Mouse (Mus musculus): ENCODE data around the gene Etv4. TPM values are rescaled to one million over a fixed set of nuclear protein-coding genes. Genes with fewer than 3 reads are reported as not detected.

Etv4 gene
- 5.9 and 7.5 TPM in 2 replicates for polyA plus RNA-seq (2015; fragmentation: Nextera tagmentation; extraction: Ambion mirVana)

- Histone ChIP-seq H3K4me3 (peak within 1 kb of the TSS; percentile 44), H3K9me3 (no peaks in the 10 kb centered on the region), H3K36me3 (replicated peaks) (no peaks in the 10 kb centered on the region), H3K4me1 (peaks cover 19% of the 10 kb centered on the region), H3K27ac (no peak within 1 kb of the TSS), H3K4me2 (peak within 1 kb of the TSS; percentile 89), H3K9ac (peak within 1 kb of the TSS; percentile 45), H3K27me3 (replicated peaks) (peaks cover 62% of the 10 kb centered on the region)
- peak; percentile 96 for ATAC-seq (replicated peaks)
- WGBS = 1% methylated on average over 33 of the region's 35 CpGs
Observed at GRCm38 (mm10) chr11:101785143-101785851, at the start of gene Etv4. Gene Etv4, minus strand, starts transcription at chr11:101785371.

- no peaks in the 10 kb centered on the region for H3K27me3 ChIP-seq (replicated peaks)
- peaks cover 11% of the 10 kb centered on the region for H3K4me1 ChIP-seq
- H3K4me2 ChIP-seq = no peak overlapping the region
- no peaks in the 10 kb centered on the region for H3K36me3 ChIP-seq (replicated peaks)
- H3K9ac ChIP-seq = no peak overlapping the region
- no peaks in the 10 kb centered on the region for H3K9me3 ChIP-seq
- WGBS = 43% methylated on average over 7 of the region's 7 CpGs
- H3K27ac ChIP-seq = no peak overlapping the region
- no peak overlapping the region for H3K4me3 ChIP-seq
- ATAC-seq (replicated peaks) = no peak
Observed at GRCm38 (mm10) chr11:101832001-101832400, 46.8 kb upstream of the Etv4 start.

- H3K4me2 ChIP-seq = no peak overlapping the region
- no peaks in the 10 kb centered on the region for H3K9me3 ChIP-seq
- 75% methylated on average over 8 of the region's 8 CpGs for WGBS
- ATAC-seq (replicated peaks) = no peak
- H3K27me3 ChIP-seq (replicated peaks) = no peaks in the 10 kb centered on the region
- H3K9ac ChIP-seq = no peak overlapping the region
- H3K4me3 ChIP-seq = no peak overlapping the region
- no peak overlapping the region for H3K27ac ChIP-seq
- H3K36me3 ChIP-seq (replicated peaks) = no peaks in the 10 kb centered on the region
- peaks cover 11% of the 10 kb centered on the region for H3K4me1 ChIP-seq
Observed at GRCm38 (mm10) chr11:101830616-101831015, 45.4 kb upstream of the Etv4 start.

- no peak overlapping the region for H3K9ac ChIP-seq
- peaks cover 11% of the 10 kb centered on the region for H3K4me1 ChIP-seq
- no peak for ATAC-seq (replicated peaks)
- H3K4me3 ChIP-seq = no peak overlapping the region
- 25% methylated on average over 10 of the region's 10 CpGs for WGBS
- H3K4me2 ChIP-seq = no peak overlapping the region
- no peaks in the 10 kb centered on the region for H3K9me3 ChIP-seq
- H3K36me3 ChIP-seq (replicated peaks) = no peaks in the 10 kb centered on the region
- no peak overlapping the region for H3K27ac ChIP-seq
- no peaks in the 10 kb centered on the region for H3K27me3 ChIP-seq (replicated peaks)
Observed at GRCm38 (mm10) chr11:101830112-101830511, 44.9 kb upstream of the Etv4 start.

GRCm38 (mm10) chr11:101828718-101829117, 43.5 kb upstream of the Etv4 start:
- ATAC-seq (replicated peaks) = no peak
- H3K36me3 ChIP-seq (replicated peaks) = no peaks in the 10 kb centered on the region
- peaks cover 11% of the 10 kb centered on the region for H3K4me1 ChIP-seq
- H3K4me3 ChIP-seq = no peak overlapping the region
- H3K4me2 ChIP-seq = no peak overlapping the region
- no peaks in the 10 kb centered on the region for H3K27me3 ChIP-seq (replicated peaks)
- no peak overlapping the region for H3K9ac ChIP-seq
- WGBS = 92% methylated on average over 4 of the region's 4 CpGs
- H3K9me3 ChIP-seq = no peaks in the 10 kb centered on the region
- H3K27ac ChIP-seq = no peak overlapping the region

GRCm38 (mm10) chr11:101823210-101823609, 38.0 kb upstream of the Etv4 start:
- Histone ChIP-seq H3K27me3 (replicated peaks) (no peaks in the 10 kb centered on the region), H3K36me3 (replicated peaks) (no peaks in the 10 kb centered on the region), H3K9me3 (no peaks in the 10 kb centered on the region), H3K4me3 (no peak overlapping the region), H3K9ac (no peak overlapping the region), H3K27ac (no peak overlapping the region), H3K4me2 (no peak overlapping the region), H3K4me1 (no peaks in the 10 kb centered on the region)
- WGBS = 69% methylated on average over 3 of the region's 3 CpGs
- no peak for ATAC-seq (replicated peaks)

GRCm38 (mm10) chr11:101820899-101821298, 35.7 kb upstream of the Etv4 start:
- no peak overlapping the region for H3K9ac ChIP-seq
- ATAC-seq (replicated peaks) = no peak
- H3K9me3 ChIP-seq = no peaks in the 10 kb centered on the region
- H3K4me3 ChIP-seq = no peak overlapping the region
- no peaks in the 10 kb centered on the region for H3K27me3 ChIP-seq (replicated peaks)
- WGBS = 44% methylated on average over 11 of the region's 11 CpGs
- H3K27ac ChIP-seq = no peak overlapping the region
- no peaks in the 10 kb centered on the region for H3K36me3 ChIP-seq (replicated peaks)
- H3K4me2 ChIP-seq = no peak overlapping the region
- H3K4me1 ChIP-seq = no peaks in the 10 kb centered on the region

- Histone ChIP-seq H3K4me3 (no peak overlapping the region), H3K9me3 (no peaks in the 10 kb centered on the region), H3K27ac (no peak overlapping the region), H3K27me3 (replicated peaks) (0 out of 2 replicates have a peak, but pooled peaks cover 2% of the 10 kb centered on the region), H3K4me2 (no peak overlapping the region), H3K9ac (no peak overlapping the region), H3K4me1 (peaks cover 9% of the 10 kb centered on the region), H3K36me3 (replicated peaks) (no peaks in the 10 kb centered on the region)
- ATAC-seq (replicated peaks) = no peak
Observed at GRCm38 (mm10) chr11:101819853-101820252, 34.7 kb upstream of the Etv4 start.

GRCm38 (mm10) chr11:101815103-101816085, 30.2 kb upstream of the Etv4 start:
- Histone ChIP-seq H3K4me3 (no peak overlapping the region), H3K4me1 (peaks cover 15% of the 10 kb centered on the region), H3K27ac (no peak overlapping the region), H3K4me2 (peak overlapping the region; percentile 43; the same call in 1 of the 2 replicates), H3K36me3 (replicated peaks) (no peaks in the 10 kb centered on the region), H3K9me3 (no peaks in the 10 kb centered on the region), H3K27me3 (replicated peaks) (peaks cover 10% of the 10 kb centered on the region), H3K9ac (no peak overlapping the region)
- no peak for ATAC-seq (replicated peaks)
- 21% methylated on average over 22 of the region's 22 CpGs for WGBS

- H3K4me3 ChIP-seq = peak overlapping the region; percentile 18
- ATAC-seq (replicated peaks) = no peak
- no peaks in the 10 kb centered on the region for H3K36me3 ChIP-seq (replicated peaks)
- H3K27ac ChIP-seq = no peak overlapping the region
- H3K9me3 ChIP-seq = no peaks in the 10 kb centered on the region
- peaks cover 15% of the 10 kb centered on the region for H3K4me1 ChIP-seq
- H3K27me3 ChIP-seq (replicated peaks) = peaks cover 10% of the 10 kb centered on the region
- WGBS = 7% methylated on average over 23 of the region's 23 CpGs
- peak overlapping the region; percentile 43 for H3K4me2 ChIP-seq
- peak overlapping the region; percentile 14; the same call in 1 of the 2 replicates for H3K9ac ChIP-seq
Observed at GRCm38 (mm10) chr11:101814375-101815102, 29.4 kb upstream of the Etv4 start.

GRCm38 (mm10) chr11:101813259-101813658, 28.1 kb upstream of the Etv4 start:
- no peak for ATAC-seq (replicated peaks)
- no peak overlapping the region for H3K27ac ChIP-seq
- no peak overlapping the region for H3K4me2 ChIP-seq
- H3K36me3 ChIP-seq (replicated peaks) = no peaks in the 10 kb centered on the region
- H3K9me3 ChIP-seq = no peaks in the 10 kb centered on the region
- H3K4me3 ChIP-seq = no peak overlapping the region
- 3% methylated on average over 7 of the region's 7 CpGs for WGBS
- H3K4me1 ChIP-seq = peaks cover 15% of the 10 kb centered on the region
- H3K9ac ChIP-seq = no peak overlapping the region
- H3K27me3 ChIP-seq (replicated peaks) = peaks cover 10% of the 10 kb centered on the region
